Mouse (Mus musculus): ENCODE data around the gene Thnsl2.

- TF ChIP-seq CTCF (IDR thresholded peaks at IDR 0.05; ENCODE audit: extremely low read depth, insufficient read depth, insufficient read length, insufficient replicate concordance) (no peak), POLR2A (IDR thresholded peaks at IDR 0.05; ENCODE audit: low read depth, low read length) (no peak)
Observed at GRCm38 (mm10) chr6:71193151-71193740, 49.0 kb upstream of the Thnsl2 start.
